Mouse (Mus musculus): ENCODE measurements around the gene Srd5a2. TPM values are rescaled to one million over a fixed set of nuclear protein-coding genes. Genes with fewer than 3 reads are reported as not detected.
"Not testable (repeated sequence)": the region's sequence is repeated elsewhere in the genome, so short reads cannot be mapped to it uniquely, and the experiment has no call there.

The Srd5a2 gene
- not detected in 2 replicates for polyA plus RNA-seq (2012; ENCODE audit: insufficient read depth, insufficient read length, missing spikeins)

GRCm38 (mm10) chr17:74047210-74048082 is at the start of gene Srd5a2:
TSS of gene Srd5a2 (minus strand) at chr17:74047916.
- no peak within 1 kb of the TSS for H3K27ac ChIP-seq (ENCODE audit: insufficient read depth, low read depth, low read length)
- H3K4me3 ChIP-seq (ENCODE audit: insufficient read depth, low read length), result peak within 1 kb of the TSS; percentile 25
- TF ChIP-seq POLR2A (IDR thresholded peaks at IDR 0.05; ENCODE audit: borderline replicate concordance, low read depth, low read length) (no peak), CTCF (IDR thresholded peaks at IDR 0.05; ENCODE audit: low read depth, low read length) (no peak)
- 0 out of 2 replicates have a peak, but pooled peaks cover 5% of the 10 kb centered on the region for H3K4me1 ChIP-seq (ENCODE audit: control insufficient read depth, insufficient read depth, low read length)

DNA sequence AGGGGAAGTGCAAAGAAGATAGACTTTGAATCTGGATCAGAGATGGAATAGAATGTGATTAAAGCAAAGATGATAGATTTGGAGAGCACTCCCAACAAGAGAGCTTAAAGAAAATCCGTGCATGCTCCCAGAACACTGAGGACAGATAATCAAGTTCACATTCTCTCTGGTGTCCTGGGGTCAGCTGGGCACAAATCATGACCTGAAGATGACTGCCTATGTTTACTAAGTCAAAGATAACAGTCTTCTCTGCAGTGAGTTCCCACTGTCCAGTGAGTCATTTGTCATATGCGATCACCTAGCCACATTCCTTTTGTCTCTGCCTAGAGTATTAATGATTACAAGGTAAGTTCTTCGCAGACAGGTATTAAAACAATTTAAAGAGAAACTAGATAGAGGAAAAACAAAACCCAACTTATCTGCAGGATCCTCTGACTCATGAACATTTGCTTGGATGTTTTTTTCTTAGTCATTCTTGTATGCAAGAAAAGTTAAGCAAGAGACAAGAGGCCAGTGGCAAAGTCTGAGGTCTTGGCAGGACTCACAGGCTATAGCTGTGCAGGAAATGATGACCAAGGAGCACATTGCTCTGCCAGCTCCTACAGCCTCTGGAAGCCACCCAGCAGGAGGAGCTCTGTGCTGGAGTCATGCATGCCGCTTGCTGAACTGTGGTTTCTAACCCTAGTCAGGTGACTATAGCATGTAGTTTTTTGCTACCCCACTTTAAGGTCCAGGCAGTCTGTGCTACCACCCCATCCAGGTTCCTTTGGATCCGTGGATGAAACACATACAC is 41.4 kb upstream of the Srd5a2 start:
- peaks cover 18% of the 10 kb centered on the region for H3K4me1 ChIP-seq (ENCODE audit: control insufficient read depth, insufficient read depth, low read length)
- H3K27ac ChIP-seq (ENCODE audit: insufficient read depth, low read depth, low read length), result peak overlapping the region; percentile 63
- no peak for TF ChIP-seq POLR2A (IDR thresholded peaks at IDR 0.05; ENCODE audit: borderline replicate concordance, low read depth, low read length)
- TF ChIP-seq CTCF (IDR thresholded peaks at IDR 0.05; ENCODE audit: low read depth, low read length), result 0 out of 2 replicates have a peak, but pooled peaks have one; percentile 13
- no peak overlapping the region for H3K4me3 ChIP-seq (ENCODE audit: insufficient read depth, low read length)

GRCm38 (mm10) chr17:74088016-74088415 is 40.3 kb upstream of the Srd5a2 start:
- Histone ChIP-seq H3K27ac (ENCODE audit: insufficient read depth, low read depth, low read length) (no peak overlapping the region), H3K4me1 (ENCODE audit: control insufficient read depth, insufficient read depth, low read length) (peaks cover 19% of the 10 kb centered on the region), H3K4me3 (ENCODE audit: insufficient read depth, low read length) (no peak overlapping the region)
- TF ChIP-seq CTCF (IDR thresholded peaks at IDR 0.05; ENCODE audit: low read depth, low read length) (no peak), POLR2A (IDR thresholded peaks at IDR 0.05; ENCODE audit: borderline replicate concordance, low read depth, low read length) (no peak)

- TF ChIP-seq POLR2A (IDR thresholded peaks at IDR 0.05; ENCODE audit: borderline replicate concordance, low read depth, low read length) (no peak), CTCF (IDR thresholded peaks at IDR 0.05; ENCODE audit: low read depth, low read length) (no peak)
- Histone ChIP-seq H3K4me1 (ENCODE audit: control insufficient read depth, insufficient read depth, low read length) (peaks cover 9% of the 10 kb centered on the region), H3K27ac (ENCODE audit: insufficient read depth, low read depth, low read length) (no peak overlapping the region), H3K4me3 (ENCODE audit: insufficient read depth, low read length) (no peak overlapping the region)
Measured at GRCm38 (mm10) chr17:74083370-74083769, 35.7 kb upstream of the Srd5a2 start.

- no peak overlapping the region for H3K27ac ChIP-seq (ENCODE audit: insufficient read depth, low read depth, low read length)
- H3K4me3 ChIP-seq (ENCODE audit: insufficient read depth, low read length), result no peak overlapping the region
- TF ChIP-seq POLR2A (IDR thresholded peaks at IDR 0.05; ENCODE audit: borderline replicate concordance, low read depth, low read length) (no peak), CTCF (IDR thresholded peaks at IDR 0.05; ENCODE audit: low read depth, low read length) (no peak)
- peaks cover 5% of the 10 kb centered on the region for H3K4me1 ChIP-seq (ENCODE audit: control insufficient read depth, insufficient read depth, low read length)
Measured at GRCm38 (mm10) chr17:74080076-74080615, 32.4 kb upstream of the Srd5a2 start.

DNA sequence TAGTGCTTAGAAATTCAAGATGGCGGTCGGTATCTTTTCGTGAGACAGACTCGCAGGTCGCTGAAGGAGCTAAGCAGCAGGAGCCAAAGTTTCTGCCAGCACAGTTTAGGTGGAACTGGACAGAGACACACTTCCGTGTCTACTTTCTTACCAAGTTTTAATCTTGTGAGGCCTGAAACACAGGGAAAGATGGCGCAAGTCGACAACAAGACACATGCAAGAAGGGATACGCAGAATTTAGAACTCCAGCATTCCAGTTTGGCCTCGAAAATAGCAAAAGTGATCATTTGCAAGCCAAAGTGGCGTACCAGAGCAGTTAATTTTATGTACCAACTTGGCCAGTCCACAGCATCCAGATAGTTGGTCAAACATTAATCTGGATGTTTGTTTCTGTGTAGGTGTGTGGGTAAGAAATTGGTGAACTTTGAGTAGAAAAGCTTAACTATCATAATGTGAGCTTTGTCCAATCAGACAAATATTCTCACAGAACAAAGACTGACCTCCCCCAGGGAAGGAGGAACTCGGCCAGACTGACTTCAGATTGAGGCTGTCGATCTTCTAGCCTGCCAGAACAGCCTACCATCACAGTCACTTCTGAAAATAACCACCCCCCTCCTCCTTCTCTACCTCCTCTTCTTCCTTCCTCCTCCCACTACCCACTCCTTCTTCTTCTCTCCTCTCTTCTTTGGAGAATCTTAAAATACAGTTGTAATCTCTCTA is 31.2 kb upstream of the Srd5a2 start:
- TF ChIP-seq CTCF (IDR thresholded peaks at IDR 0.05; ENCODE audit: low read depth, low read length) (no peak), POLR2A (IDR thresholded peaks at IDR 0.05; ENCODE audit: borderline replicate concordance, low read depth, low read length) (no peak)
- Histone ChIP-seq H3K4me1 (ENCODE audit: control insufficient read depth, insufficient read depth, low read length) (peaks cover 5% of the 10 kb centered on the region), H3K4me3 (ENCODE audit: insufficient read depth, low read length) (no peak overlapping the region), H3K27ac (ENCODE audit: insufficient read depth, low read depth, low read length) (no peak overlapping the region)

- H3K4me3 ChIP-seq (ENCODE audit: insufficient read depth, low read length); H3K27ac ChIP-seq (ENCODE audit: insufficient read depth, low read depth, low read length); H3K4me1 ChIP-seq (ENCODE audit: control insufficient read depth, insufficient read depth, low read length): not testable (repeated sequence)
Measured at GRCm38 (mm10) chr17:74073067-74073466, 25.4 kb upstream of the Srd5a2 start.

DNA sequence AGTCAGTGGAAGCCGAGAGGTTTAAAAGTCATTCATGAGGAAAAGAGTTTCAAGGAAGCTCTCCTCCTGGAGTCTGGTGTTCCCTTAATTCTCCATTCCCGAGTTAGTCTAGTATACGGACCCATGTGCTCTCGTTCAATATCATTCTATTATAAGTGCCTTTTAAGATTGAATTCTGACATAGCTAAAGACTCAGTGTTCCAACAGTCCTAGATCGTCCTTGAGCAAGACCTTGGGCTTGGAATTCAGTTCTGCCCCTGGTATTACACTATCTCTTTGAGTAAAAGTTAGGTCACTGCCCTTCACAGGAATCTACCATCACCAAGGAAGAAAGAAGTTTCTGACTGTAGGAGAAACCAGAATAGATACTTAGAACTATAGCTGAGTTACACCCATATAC is 15.0 kb upstream of the Srd5a2 start:
- not testable (repeated sequence) for H3K4me1 ChIP-seq (ENCODE audit: control insufficient read depth, insufficient read depth, low read length); H3K4me3 ChIP-seq (ENCODE audit: insufficient read depth, low read length); H3K27ac ChIP-seq (ENCODE audit: insufficient read depth, low read depth, low read length)

DNA sequence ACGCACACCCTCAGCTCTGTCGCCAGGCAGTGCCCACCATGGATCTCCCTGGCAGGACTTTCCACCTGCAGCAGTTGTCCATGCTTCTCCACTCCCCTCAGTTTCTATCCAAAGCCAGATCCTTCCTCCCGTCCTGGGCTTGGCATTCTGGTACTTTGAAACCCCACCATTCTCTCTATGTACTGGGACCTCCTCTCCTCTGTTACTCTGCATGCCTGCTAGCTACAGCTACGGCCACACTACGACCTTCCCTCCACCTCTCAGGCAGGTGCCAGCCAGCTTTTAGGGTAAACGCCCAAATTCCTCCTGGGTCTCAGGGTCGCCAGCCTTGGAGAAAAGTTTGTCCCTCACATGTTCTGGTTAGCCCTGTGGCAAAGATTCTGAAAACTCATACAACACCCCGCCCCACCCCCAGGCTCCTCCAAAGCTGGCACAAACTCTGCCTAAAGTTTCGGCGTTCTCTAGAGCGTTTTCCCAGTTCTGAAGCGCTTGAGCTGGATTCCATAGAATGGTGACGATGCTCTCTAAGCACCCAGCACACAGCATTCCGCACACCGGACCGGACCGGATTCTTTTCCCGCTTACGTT is 607 bp upstream of the Srd5a2 start:
- no peak for TF ChIP-seq CTCF (IDR thresholded peaks at IDR 0.05; ENCODE audit: low read depth, low read length)
- no peak for TF ChIP-seq POLR2A (IDR thresholded peaks at IDR 0.05; ENCODE audit: borderline replicate concordance, low read depth, low read length)
- peak overlapping the region; percentile 12; the same call in 1 of the 2 replicates for H3K4me3 ChIP-seq (ENCODE audit: insufficient read depth, low read length)
- H3K4me1 ChIP-seq (ENCODE audit: control insufficient read depth, insufficient read depth, low read length), result 0 out of 2 replicates have a peak, but pooled peaks cover 5% of the 10 kb centered on the region
- H3K27ac ChIP-seq (ENCODE audit: insufficient read depth, low read depth, low read length), result no peak overlapping the region

Measured in bone marrow macrophage, adult 2 months (primary cell).